Mouse (Mus musculus) C2C12 (cell line): Measurements from ENCODE around the gene Zmym3.

Experiments
- CTCF ChIP-seq: IDR thresholded peaks from one replicate; pipeline ENCODE4 v1.5.1; 2011; ENCODE audit not compliant: control insufficient read depth, insufficient read depth, insufficient read length
- FOSL1 ChIP-seq: IDR thresholded peaks from one replicate; pipeline ENCODE4 v1.8.0; 2011; ENCODE audit warnings: mild to moderate bottlenecking, low read length; ENCODE audit not compliant: poor library complexity, insufficient read depth, severe bottlenecking
- MAX ChIP-seq: IDR thresholded peaks from one replicate; pipeline ENCODE4 v1.6.1; 2011; ENCODE audit warnings: mild to moderate bottlenecking, control low read depth
- MYOD1 ChIP-seq: IDR thresholded peaks from one replicate; pipeline ENCODE4 v1.6.1; 2011; ENCODE audit warnings: low read depth; ENCODE audit not compliant: control insufficient read depth, insufficient read length
- USF1 ChIP-seq: IDR thresholded peaks from one replicate; pipeline ENCODE4 v1.6.1; 2011; ENCODE audit warnings: low read depth, mild to moderate bottlenecking, control low read depth, moderate library complexity

DNA sequence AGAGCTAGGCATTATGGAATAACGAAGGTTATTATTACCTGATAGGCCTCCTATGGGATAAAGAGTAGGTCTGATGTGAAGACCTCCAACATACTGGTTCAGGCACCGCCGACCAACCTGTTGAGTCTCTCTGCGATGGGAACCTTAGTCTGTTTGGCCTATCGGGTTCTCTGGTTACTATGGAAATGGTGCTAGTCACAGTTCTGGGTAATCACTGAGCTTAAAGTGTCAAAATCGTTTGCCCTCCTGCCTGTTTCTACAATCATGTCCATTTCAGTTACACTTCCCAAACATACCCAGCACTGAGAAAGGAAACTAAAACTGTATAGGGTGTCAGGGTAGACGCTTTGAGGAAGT lies 8.1 kb upstream of the Zmym3 start:
- no peak for TF ChIP-seq MYOD1
- no peak for TF ChIP-seq CTCF
- TF ChIP-seq USF1: no peak
- TF ChIP-seq MAX: no peak
- no peak for TF ChIP-seq FOSL1
